Mouse (Mus musculus) limb, embryonic 14.5 days (tissue): ENCODE results near the gene Polr2j. TPM values are rescaled to one million over a fixed set of nuclear protein-coding genes. Genes with fewer than 3 reads are reported as not detected.

Experiments used
- ATAC-seq: fragments of 200-750 bp; cut with Nextera tagmentation; 2 replicates; pipeline ENCODE4 v1.8.0; 2017; ENCODE audit warnings: low read depth, moderate number of reproducible peaks, moderate TSS enrichment; ENCODE audit not compliant: low FRiP score
- DNase-seq: peaks from one replicate; pipeline ENCODE4 v3.0.0-alpha.2; 2015; ENCODE audit warnings: low spot score
- H3K27ac ChIP-seq: fragments of 300-500 bp; sonication (generic); replicated peaks from 2 replicates; pipeline ENCODE4 v1.5.1; 2014; ENCODE audit warnings: low read depth, mild to moderate bottlenecking, low read length, moderate library complexity, mixed read lengths
- H3K27me3 ChIP-seq: fragments of 300-500 bp; sonication (generic); 2 replicates; pipeline ENCODE4 v1.6.1; 2014; ENCODE audit warnings: low read length, mixed read lengths; ENCODE audit not compliant: control insufficient read depth, insufficient read depth
- H3K36me3 ChIP-seq: fragments of 300-500 bp; sonication (generic); 2 replicates; pipeline ENCODE4 v1.6.1; 2014; ENCODE audit warnings: mild to moderate bottlenecking, low read length, moderate library complexity, mixed read lengths; ENCODE audit not compliant: control insufficient read depth, insufficient read depth
- H3K4me1 ChIP-seq: fragments of 300-500 bp; sonication (generic); 2 replicates; pipeline ENCODE4 v1.6.1; 2014; ENCODE audit warnings: antibody characterized with exemption, low read length, mixed read lengths; ENCODE audit not compliant: control insufficient read depth, insufficient read depth
- H3K4me2 ChIP-seq: fragments of 300-500 bp; sonication (generic); replicated peaks from 2 replicates; pipeline ENCODE4 v1.6.1; 2014; ENCODE audit warnings: low read depth, mild to moderate bottlenecking, low read length, moderate library complexity; ENCODE audit not compliant: severe bottlenecking
- H3K4me3 ChIP-seq: fragments of 300-500 bp; sonication (generic); replicated peaks from 2 replicates; pipeline ENCODE4 v1.5.1; 2014; ENCODE audit warnings: low read length
- H3K9ac ChIP-seq: fragments of 300-500 bp; sonication (generic); 2 replicates; pipeline ENCODE4 v1.6.1; 2014; ENCODE audit warnings: mild to moderate bottlenecking, low read depth, low read length, moderate library complexity; ENCODE audit not compliant: severe bottlenecking
- H3K9me3 ChIP-seq: fragments of 300-500 bp; sonication (generic); 2 replicates; pipeline ENCODE4 v1.6.1; 2016; ENCODE audit warnings: low read length; ENCODE audit not compliant: control insufficient read depth
- POLR2A ChIP-seq: fragments of 200-500 bp; IDR thresholded peaks from 2 replicates; pipeline ENCODE4 v1.8.0; 2012; ENCODE audit warnings: inconsistent platforms, mild to moderate bottlenecking, moderate library complexity, borderline replicate concordance; ENCODE audit not compliant: insufficient read depth, insufficient read length; ENCODE audit errors: extremely low read depth
- WGBS: fragments of 180-500 bp; shearing (Covaris S2); extraction: QIAGEN DNeasy Blood & Tissue Kit; methylation state at CpG from one replicate; pipeline ENCODE4 v1.1.7; 2014; 5-methylcytosine and 5-hydroxymethylcytosine counted together
- polyA plus RNA-seq, 2 experiments: library from polyadenylated mRNA; depleted of rRNA in 1 of 2; stranded (reverse) in 1 of 2; unstranded in 1 of 2; fragments of >200 nt; fragmentation: Nextera tagmentation in 1 of 2; extraction: Ambion mirVana in 1 of 2; gene quantifications; 2 replicates each; pipeline versions ENCODE4 v1.2.1 to v1.2.3; 2012 to 2014

Gene Polr2j
- polyA plus RNA-seq, 2 experiments = 148 to 251 TPM

GRCm38 (mm10) chr5:136076284-136076683 lies 40.1 kb upstream of the Polr2j start:
- no peak overlapping the region for H3K4me2 ChIP-seq
- 38% methylated on average over 7 of the region's 7 CpGs for WGBS
- H3K27me3 ChIP-seq = no peaks in the 10 kb centered on the region
- 0 out of 2 replicates have a peak, but pooled peaks cover 6% of the 10 kb centered on the region for H3K4me1 ChIP-seq
- H3K36me3 ChIP-seq = no peaks in the 10 kb centered on the region
- TF ChIP-seq POLR2A = no peak
- no peak overlapping the region for H3K4me3 ChIP-seq
- DNase-seq (peak; percentile 54), ATAC-seq (0 out of 2 replicates have a peak, but pooled peaks have one; percentile 41)
- H3K27ac ChIP-seq = no peak overlapping the region
- H3K9me3 ChIP-seq = no peaks in the 10 kb centered on the region
- no peak overlapping the region for H3K9ac ChIP-seq

- Histone ChIP-seq H3K27me3 (no peaks in the 10 kb centered on the region), H3K9me3 (no peaks in the 10 kb centered on the region), H3K27ac (no peak overlapping the region), H3K4me3 (no peak overlapping the region), H3K9ac (no peak overlapping the region), H3K4me2 (no peak overlapping the region), H3K4me1 (0 out of 2 replicates have a peak, but pooled peaks cover 6% of the 10 kb centered on the region), H3K36me3 (no peaks in the 10 kb centered on the region)
- no peak for DNase-seq
- ATAC-seq = no peak
- no peak for TF ChIP-seq POLR2A
- WGBS = 75% methylated on average over 9 of the region's 9 CpGs
Measured at GRCm38 (mm10) chr5:136077001-136077550, 39.4 kb upstream of the Polr2j start.

- Histone ChIP-seq H3K4me2 (no peak overlapping the region), H3K27ac (no peak overlapping the region), H3K9ac (no peak overlapping the region), H3K36me3 (no peaks in the 10 kb centered on the region), H3K9me3 (no peaks in the 10 kb centered on the region), H3K4me3 (no peak overlapping the region), H3K27me3 (no peaks in the 10 kb centered on the region), H3K4me1 (0 out of 2 replicates have a peak, but pooled peaks cover 6% of the 10 kb centered on the region)
- WGBS = 98% methylated on average over 5 of the region's 5 CpGs
- ATAC-seq (no peak), DNase-seq (no peak)
- TF ChIP-seq POLR2A = no peak
Measured at GRCm38 (mm10) chr5:136078136-136078535, 38.3 kb upstream of the Polr2j start.

GRCm38 (mm10) chr5:136082345-136082744 lies 34.1 kb upstream of the Polr2j start:
- Histone ChIP-seq H3K27ac (no peak overlapping the region), H3K9me3 (no peaks in the 10 kb centered on the region), H3K36me3 (no peaks in the 10 kb centered on the region), H3K9ac (no peak overlapping the region), H3K4me2 (no peak overlapping the region), H3K27me3 (no peaks in the 10 kb centered on the region), H3K4me1 (peaks cover 9% of the 10 kb centered on the region; the same call in 1 of the 2 replicates), H3K4me3 (no peak overlapping the region)
- 76% methylated on average over 4 of the region's 4 CpGs for WGBS
- TF ChIP-seq POLR2A = no peak
- DNase-seq = no peak
- ATAC-seq = no peak

- no peak within 1 kb of the TSS for H3K27ac ChIP-seq
- ATAC-seq (peak; percentile 98), DNase-seq (peak; percentile 98)
- H3K27me3 ChIP-seq = no peaks in the 10 kb centered on the region
- peaks cover 9% of the 10 kb centered on the region; the same call in 1 of the 2 replicates for H3K4me1 ChIP-seq
- peak within 1 kb of the TSS; percentile 93 for H3K4me2 ChIP-seq
- 2% methylated on average over 18 of the region's 28 CpGs for WGBS
- peak within 1 kb of the TSS; percentile 53 for H3K9ac ChIP-seq
- no peaks in the 10 kb centered on the region for H3K9me3 ChIP-seq
- H3K4me3 ChIP-seq = peak within 1 kb of the TSS; percentile 64
- H3K36me3 ChIP-seq = no peaks in the 10 kb centered on the region
- TF ChIP-seq POLR2A = peak; percentile 13; the same call in 1 of the 2 replicates
Measured at GRCm38 (mm10) chr5:136083669-136084107, 32.7 kb upstream of the Polr2j start, which contains the start of gene Rasa4. Rasa4 (plus strand) TSS chr5:136083916.
